Mouse (Mus musculus) urinary bladder, postnatal 4 days (tissue): Measurements from ENCODE around the gene Sik1.
"Not testable (repeated sequence)": the region's sequence is repeated elsewhere in the genome, so short reads cannot be mapped to it uniquely, and the experiment has no call there.

Source experiments
- DNase-seq, 2 experiments: peaks; one replicate each; pipeline ENCODE4 v3.0.0; 2021 to 2022; ENCODE audit warnings: low spot score in 2 of 2

Gene Sik1

DNA sequence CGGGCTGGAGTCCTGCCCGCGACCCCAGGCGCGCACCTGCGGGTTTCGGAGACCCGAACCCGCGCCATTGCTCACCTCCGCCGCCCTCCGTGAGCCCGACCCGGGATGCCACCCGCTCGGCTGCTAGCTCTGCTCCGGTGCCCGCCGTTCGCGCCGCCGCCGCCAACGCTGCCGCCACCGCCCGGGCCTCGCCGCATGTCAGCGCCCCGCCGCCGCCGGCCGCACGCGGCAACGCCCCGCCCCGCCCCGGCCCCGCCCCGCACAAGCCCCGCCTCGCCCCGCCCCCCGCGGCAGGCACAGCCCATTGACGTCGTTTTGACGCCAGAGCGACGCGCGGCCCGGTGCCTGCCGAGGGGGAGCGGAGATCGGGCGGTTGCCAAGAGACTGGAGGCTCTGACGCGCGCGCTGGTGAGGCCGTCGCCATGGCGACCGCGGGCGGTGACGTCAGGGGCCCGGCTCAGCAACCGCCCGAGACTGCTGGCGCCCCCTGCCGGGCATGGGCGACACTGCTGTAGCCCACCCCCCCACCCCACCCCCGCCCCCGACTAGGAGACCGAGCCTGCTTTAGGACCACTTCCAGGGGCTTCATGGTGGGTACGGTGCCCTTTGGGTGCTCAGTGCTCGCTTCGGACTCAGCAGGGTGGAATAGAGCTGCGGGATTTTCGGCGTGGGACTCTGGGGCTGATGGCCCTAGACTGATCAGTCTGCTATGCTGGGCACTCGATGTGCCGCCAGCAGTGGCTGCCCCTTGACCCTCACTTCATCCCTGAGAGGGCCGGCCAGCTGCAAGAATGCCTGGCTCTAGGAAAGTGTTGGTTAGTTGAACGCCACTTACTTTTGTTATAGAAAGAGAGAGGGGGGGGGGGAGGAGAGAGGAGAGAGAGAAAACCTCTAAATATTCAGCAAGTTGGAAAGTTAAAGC, at the start of gene Sik1:
TSS of gene Sik1 (minus strand) at position 208 of the 922 bp plus-strand sequence.
- DNase-seq: peak; percentile 98 to 99

DNA sequence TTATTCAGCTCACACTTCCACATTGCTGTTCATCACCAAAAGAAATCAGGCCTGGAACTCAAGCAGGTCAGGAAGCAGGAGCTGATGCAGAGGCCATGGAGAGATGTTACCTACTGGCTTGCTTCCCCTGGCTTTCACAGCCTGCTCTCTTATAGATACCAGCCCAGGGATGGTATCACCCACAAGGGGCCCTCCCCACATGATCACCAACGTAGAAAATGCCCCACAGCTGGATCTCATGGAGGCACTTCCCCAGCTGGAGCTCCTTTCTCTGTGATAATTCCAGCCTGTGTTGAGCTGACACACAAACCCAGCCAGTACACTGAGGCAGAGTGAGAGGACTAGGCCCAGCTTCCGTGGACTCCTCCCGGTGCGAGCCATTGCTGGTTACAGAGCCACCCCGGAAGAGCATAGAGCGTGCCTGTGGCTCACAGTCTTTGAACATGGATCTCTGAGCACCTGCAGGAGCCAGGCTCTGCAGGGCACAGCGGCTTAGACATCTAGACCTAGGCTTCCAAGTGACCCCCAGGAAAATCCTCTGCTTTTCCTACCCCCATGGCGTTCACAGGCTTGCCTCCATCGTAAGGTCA, 49.7 kb upstream of the Sik1 start:
- DNase-seq: peak in 1 of 2 experiments; percentile 51

DNA sequence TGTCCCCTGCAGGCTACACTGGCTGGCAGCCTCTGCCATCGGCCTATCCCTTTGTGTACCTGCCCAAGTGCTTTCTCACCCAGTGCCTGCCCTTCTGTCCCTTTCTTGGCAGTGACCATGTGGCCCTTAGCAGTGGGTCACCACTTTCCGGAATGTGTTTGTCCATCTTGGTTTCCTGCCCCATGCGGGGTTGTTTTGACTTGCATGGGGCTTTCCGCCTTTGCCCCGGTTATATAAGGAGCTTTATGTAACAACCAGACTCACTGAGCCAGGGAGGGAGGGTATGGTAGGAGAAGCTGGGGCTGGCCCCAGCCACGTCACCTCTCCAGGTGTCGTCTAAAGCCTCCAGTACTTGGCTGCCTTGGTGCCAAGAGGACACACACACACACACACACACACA, 48.4 kb upstream of the Sik1 start:
- DNase-seq: peak in 1 of 2 experiments; percentile 54

DNA sequence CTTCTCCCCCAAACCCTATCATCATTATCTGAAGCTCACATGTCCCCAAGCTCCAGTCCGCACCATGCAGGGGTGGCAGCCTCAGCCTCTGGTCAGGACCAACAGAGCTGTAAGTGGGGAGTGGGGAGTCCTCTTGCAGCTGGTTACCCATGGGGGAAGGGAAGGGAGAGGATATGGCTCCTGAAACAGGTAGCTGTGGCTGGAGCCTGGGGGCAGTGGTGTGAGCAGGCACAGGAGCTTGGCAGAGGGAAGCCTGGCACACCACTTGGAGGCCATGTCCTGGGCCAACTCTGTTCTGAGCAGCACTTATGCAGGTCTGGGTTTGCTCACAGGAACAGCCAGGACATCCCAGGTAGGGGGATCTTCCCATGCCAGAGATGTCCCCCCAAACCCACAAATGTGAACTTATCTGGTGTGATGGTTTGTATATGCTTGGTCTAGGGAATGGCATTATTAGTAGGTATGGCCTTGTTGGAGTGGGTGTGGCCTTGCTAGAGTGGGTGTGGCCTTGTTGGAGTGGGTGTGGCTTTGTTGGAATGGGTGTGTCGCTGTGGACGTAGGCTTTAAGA, 47.1 kb upstream of the Sik1 start:
- peak in 1 of 2 experiments; percentile 39 for DNase-seq

DNA sequence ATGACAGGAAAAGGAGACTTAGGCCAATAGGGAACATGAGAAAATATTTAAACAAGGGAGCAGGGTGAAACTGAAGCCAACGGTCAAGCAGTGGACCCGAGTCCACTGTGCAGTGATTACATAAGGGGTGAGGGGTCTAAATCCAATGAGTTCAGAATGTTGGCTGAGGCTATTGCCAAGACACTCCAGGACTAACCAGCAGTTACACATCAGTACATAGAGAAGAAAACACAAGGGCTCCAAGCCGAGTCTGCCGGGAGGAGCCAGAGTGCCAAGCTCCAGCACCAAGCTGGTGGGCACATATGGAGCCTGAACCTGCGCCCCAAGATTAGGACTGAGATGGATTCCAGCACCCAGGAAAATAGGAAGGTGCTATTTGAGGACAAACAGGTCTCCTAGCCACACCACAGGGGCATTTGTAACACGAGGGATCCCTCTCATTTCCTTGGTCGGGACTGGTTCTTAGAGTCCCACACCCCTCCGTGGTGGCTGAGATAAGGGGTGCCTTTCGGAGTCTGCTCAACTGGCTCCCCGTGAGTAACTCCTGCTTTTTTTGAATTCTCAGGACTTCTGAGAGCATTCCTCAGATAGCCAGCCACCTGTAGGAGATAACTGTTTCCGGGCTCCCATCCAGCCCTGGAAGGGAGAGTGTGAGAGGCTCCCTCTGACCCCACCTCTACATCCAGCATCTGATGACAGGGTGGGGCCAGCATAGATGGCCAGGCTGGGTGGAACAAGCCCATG, 46.0 kb upstream of the Sik1 start:
- DNase-seq: peak in 1 of 2 experiments; percentile 60

DNA sequence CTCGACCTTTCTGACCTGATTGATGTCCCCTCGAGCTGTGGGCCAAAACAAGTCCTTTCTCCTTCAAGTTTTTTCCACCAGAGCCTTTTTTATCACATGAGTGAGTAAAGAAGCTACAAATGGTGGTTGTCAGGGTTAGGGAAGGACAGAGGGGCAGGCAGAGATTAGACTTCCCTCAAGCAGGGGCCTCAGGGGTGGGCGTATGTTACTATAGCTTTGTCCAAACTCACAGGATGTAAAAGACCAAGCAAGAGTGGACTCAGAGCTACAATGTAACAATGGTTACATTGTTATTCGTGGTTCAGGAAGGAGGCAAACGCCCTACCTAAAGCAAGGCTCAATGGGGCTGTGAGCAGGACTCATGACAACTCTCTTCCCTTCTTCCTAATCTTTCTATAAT, 43.3 kb upstream of the Sik1 start:
- no peak for DNase-seq

DNA sequence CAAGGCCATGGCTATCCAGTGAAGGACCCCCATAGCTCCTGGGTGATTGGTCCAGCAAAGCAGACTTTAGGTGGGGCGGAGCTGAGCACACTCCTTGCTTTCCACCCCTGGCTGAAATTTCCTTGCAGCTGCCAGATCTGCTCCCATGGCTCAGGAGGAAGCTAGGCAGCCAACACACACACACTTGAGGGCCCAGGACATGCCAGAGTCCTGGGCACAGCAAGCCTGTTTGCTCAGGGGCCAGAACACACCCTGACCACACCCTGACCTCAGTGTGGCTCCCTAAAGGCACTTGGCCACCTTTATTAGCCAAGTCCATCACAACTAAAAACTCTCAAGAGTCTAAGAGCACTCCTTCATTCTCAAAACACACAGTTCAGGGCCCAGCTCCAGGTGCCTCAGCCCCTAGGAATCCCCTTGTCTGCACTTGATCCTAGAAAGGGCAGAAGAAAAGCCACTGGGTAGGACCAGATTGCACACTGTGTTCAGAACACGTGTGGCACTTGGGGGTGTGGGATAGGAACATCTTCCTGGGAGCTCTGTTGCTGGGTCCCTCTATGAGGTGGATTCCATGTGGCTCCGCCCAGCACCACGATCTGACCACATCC, 41.7 kb upstream of the Sik1 start:
- peak in 1 of 2 experiments; percentile 53 for DNase-seq

DNA sequence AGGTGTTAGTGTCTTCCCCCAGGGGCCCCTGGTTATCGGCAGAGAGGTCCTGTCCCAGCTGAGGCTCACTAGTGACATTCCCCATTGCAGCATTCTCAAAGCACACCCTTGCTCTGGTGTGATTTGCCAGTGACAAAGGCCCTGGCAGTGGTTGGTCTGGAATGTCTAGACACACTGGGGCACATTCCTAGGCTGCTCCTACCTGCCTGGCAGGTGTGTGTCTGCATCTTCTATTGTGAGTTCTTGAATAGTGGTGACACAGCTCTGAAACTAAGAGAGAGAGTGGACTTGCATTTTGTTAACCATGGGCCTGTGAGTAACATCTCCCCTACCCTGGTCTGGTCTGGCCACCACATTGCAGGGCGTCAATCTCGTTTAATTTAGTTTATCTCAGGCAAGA, 41.1 kb upstream of the Sik1 start:
- DNase-seq: no peak

DNA sequence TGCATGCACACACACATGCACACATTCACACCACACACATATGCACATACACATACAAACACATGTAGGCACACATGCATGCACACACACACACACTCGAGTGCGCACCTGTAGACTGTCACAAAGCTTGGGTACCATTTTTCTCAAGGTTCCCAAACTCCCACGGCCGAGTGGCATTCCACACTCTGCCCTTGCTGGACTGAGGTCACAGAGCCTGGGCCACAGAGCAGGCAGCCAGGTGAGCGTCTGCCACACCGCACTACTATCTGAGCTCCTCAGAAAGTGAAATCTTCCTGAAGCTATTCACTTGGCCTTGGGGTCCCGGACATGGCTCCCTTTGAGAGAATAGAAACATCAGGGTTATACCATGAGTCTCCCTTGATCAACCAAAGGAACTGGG, 40.7 kb upstream of the Sik1 start:
- DNase-seq: peak in 1 of 2 experiments; percentile 55

DNA sequence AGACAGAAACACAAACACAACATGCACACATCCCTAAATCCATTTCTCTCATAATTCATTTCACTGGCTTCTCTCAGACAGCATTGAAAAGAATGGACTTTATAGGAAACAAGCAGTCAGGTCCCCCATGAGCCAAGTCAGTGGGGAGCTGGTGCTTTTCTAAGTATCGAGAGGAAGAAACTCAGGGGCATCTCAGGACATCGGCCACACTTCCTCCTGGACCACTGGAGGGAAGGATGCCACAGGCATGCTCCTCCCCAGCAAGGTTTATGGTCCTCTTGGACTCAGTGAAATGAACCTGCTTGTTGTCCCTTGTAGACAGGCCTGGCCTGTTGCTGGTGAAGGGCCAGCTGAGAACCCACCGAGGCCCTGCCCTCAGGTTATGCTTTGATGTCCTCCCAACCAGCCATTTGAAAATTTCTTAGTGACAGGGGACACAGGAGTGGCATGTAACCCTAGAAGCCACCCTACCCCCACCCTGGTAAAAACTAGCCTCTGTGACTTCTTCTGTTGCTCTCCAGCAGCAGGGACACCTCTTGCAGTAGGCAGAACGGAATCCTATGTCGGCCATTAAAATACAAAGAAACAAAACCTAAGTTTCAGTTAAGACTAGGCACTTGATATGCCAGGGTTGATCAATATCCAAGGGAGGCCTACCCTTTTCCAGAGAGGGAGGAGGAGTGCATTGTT, 37.9 kb upstream of the Sik1 start:
- DNase-seq: peak in 1 of 2 experiments; percentile 44

DNA sequence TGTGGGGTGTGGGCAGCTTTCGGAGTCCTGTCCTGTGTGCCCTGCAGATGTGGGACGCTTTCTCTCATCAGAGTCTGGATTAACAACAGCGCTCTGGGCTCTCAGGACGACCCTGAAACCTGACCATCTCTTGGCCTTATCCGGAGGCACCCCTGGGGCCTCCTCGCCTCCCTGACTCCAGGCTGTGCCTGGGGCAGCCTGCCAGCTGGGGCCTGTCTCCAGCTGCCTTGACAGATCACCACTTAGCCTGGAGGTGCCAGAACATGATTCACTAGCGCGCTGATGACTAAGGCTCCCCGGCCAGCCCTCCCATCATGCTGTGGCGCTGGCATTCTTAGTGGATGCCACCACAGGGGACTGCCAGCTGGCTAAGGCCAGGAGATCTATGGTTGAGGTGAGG, 37.1 kb upstream of the Sik1 start:
- DNase-seq: peak; percentile 85 to 88

DNA sequence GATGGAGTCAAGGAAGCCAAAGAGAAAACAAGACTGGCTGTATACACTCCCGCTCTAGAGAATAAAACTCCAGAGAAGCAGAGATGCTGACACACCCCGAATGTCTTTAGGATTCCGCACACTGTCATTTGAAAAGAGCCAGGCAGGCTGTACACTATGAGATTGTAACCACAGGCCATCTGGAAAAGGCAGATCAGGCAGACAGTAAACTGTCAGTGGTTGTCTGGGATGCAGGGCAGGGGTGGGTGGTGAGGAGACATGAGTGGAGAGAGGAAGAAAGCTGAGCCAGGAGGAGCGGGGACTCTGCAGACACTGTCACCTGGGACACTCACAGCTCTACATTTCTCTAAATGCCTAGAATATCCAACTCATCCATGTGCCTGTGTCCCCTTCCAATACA, 36.3 kb upstream of the Sik1 start:
- DNase-seq: peak in 1 of 2 experiments; percentile 56

DNA sequence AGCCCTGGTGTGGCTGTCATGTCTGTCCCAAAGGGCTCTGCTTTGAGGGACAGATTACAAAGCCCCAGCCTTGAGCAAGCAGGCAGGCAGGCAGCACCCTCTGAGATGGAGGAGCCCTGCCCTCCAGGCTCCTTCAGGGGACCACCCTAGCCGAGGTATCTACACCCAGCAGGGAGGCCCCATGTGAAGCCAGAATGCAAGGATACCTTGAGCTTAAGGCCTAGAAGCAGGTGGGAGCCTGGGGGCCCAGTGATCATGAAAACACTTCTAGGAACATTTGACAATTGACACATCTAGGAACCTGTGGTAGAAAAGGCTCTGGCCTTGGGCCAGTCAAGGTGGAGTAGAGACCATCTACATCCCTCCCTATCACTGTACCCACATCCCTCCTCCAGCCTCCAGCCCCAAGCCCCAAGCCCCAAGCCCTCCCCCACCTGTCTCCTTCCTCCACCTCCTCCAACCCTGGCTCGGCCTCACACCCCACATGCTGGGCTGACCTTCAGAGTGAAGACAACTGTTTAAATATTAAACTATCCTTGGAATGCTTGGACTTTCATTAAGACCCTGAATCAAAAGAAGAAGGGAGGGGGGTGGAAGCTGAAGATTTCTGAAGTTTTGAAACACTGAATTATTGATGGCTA, 34.8 kb upstream of the Sik1 start:
- peak in 1 of 2 experiments; percentile 56 for DNase-seq

DNA sequence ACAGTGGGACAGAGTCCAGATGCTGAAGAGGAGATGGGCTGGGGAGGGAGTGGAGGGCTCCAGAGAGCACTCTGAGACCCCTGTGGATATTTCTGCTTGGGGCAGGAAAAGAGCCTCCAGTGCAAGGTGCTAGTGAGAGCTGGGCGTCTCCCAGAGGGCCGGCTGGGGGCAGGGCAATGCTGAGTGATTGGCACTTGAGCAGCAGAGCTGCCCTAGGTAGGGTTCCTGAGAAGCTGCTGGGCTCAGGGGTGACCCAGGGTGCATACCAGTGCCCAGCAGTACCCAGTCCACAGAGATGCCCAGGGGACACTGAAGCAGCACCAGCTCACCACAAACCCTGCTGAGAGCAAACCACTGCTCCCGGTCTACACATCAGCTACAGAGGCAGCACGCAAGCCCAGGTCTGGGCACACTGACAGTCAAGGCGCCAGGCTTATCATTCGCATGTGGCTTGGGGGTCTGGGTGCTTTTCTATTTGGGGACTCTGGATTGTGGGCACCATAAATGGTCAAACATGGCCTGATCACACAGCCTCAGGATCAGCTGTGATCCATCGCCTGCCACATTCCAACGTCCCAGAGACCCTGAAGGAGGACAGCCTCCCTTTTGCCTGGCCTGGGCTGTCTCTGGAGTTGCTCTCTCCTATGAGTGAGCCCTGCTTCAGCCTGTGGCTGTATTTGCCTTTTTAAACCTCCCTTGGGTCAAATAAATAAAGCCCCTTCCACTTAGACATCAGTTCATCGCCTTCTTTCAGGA, 34.0 kb upstream of the Sik1 start:
- DNase-seq: peak in 1 of 2 experiments; percentile 57

DNA sequence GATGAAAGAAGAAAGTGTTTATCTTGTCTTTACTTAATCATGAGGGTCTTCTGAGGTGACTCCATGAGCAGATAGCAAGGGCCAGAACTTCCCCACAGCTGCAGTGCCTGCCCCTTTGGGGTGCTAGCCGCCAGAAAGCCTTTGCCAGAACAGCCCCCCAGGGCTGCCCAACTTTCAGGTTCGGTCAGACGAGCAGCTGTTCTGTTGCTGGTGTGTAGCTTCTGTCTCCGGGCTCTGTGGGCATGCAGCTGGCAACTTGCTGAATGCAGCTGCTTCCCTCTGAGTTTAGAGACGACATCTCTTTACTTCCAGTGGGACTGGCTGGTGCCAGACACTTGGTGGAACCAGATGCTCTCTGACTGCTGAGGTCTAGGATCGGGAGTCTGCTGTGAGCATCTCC, 32.9 kb upstream of the Sik1 start:
- peak in 1 of 2 experiments; percentile 52 for DNase-seq

DNA sequence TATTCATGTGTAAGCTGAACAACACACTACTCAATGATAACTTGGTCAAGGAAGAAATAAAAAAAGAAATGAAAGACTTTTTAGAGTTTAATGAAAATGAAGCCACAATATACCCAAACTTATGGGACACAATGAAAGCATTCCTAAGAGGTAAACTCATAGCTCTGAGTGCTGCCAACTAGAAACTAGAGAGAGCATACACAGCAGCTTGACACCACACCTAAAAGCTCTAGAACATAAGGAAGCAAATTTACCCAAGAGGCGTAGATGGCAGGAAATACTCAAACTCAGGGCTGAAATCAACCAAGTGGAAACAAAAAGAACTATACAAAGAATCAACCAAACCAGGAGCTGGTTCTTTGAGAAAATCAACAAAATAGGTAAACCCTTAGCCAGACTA, 29.1 kb upstream of the Sik1 start:
- not testable (repeated sequence) for DNase-seq

DNA sequence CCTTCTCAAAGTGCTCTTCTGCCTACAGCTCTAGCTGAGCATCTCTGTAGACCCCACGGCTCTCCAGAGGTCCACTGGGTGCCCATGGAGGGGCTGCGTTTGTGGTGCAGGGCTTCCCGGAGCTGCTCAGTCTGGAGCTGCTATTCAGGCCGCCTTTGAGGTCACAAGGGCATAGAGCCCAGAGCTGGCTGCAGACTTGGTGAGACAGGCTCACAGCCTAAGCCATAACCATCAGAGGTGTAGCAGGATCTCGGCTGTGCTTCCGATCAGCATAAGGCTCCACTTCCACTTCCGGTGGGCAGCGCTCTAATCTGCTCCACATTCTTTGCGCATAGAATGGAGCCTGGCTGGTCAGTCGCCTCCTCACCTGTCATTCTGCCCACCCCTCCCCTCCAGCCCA, 23.8 kb upstream of the Sik1 start:
- DNase-seq: peak; percentile 14 to 43

DNA sequence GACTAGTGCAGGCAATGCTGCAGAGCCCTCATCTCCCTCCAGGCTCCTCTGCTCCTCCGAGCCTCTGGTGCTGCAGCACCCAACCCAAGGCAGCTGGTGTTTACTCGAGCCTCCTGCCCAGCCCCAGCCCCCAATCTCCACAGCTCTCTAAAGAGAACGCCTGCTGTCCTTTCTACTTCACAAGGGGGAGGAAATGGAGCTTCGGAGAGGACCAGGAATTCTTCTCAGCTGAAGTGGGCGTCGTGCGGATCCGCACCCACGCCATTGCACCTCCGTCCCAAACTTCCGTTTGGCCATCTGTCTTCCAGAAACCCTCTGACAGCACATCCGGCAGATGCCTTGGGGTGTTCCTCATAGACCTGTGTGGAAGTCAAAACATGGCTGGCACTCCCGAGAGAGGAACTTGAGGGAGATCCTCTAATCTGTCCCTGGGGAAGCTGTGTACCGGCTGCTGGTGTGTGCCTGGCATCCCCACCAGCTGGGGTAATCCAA, 22.1 kb upstream of the Sik1 start:
- peak; percentile 19 to 56 for DNase-seq

DNA sequence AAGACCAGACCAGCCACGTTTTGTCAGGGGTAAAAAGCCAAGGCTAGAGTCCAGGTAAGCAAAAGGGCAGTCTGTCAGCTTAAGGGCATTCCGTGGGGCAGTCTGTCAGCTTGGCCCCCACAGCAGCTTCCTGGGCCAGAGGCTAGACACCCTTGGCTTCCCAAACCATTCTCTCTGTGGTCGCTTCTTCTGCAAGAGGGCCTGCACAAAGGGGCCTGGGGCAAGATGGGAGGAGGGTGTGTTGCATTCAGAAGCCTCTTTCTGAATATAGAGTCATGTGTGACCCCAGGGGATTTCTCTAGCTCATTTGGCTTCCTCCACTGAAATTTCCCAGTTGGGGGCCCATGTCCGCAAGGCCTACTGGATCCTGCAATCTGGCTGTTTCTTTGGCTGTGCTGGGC, 21.6 kb upstream of the Sik1 start:
- DNase-seq: peak in 1 of 2 experiments; percentile 55
